Mouse (Mus musculus): ENCODE results near the gene Uggt1.

- TF ChIP-seq GATA1 (IDR thresholded peaks at IDR 0.05; ENCODE audit: low read length) = no peak
- TF ChIP-seq TAL1 (IDR thresholded peaks at IDR 0.05; ENCODE audit: low read length) = no peak
These were observed 123.3 kb downstream of the Uggt1 start for GRCm38 (mm10) chr1:36121172-36121571.
